Mouse (Mus musculus) limb, embryonic 14.5 days (tissue): Measurements from ENCODE around the gene Trim9. TPM values are rescaled to one million over a fixed set of nuclear protein-coding genes. Genes with fewer than 3 reads are reported as not detected.

Source experiments
- ATAC-seq: fragments of 200-750 bp; cut with Nextera tagmentation; 2 replicates; pipeline ENCODE4 v1.8.0; 2017; ENCODE audit warnings: low read depth, moderate number of reproducible peaks, moderate TSS enrichment; ENCODE audit not compliant: low FRiP score
- DNase-seq: peaks from one replicate; pipeline ENCODE4 v3.0.0-alpha.2; 2015; ENCODE audit warnings: low spot score
- H3K27ac ChIP-seq: fragments of 300-500 bp; sonication (generic); replicated peaks from 2 replicates; pipeline ENCODE4 v1.5.1; 2014; ENCODE audit warnings: low read depth, mild to moderate bottlenecking, low read length, moderate library complexity, mixed read lengths
- H3K27me3 ChIP-seq: fragments of 300-500 bp; sonication (generic); 2 replicates; pipeline ENCODE4 v1.6.1; 2014; ENCODE audit warnings: low read length, mixed read lengths; ENCODE audit not compliant: control insufficient read depth, insufficient read depth
- H3K36me3 ChIP-seq: fragments of 300-500 bp; sonication (generic); 2 replicates; pipeline ENCODE4 v1.6.1; 2014; ENCODE audit warnings: mild to moderate bottlenecking, low read length, moderate library complexity, mixed read lengths; ENCODE audit not compliant: control insufficient read depth, insufficient read depth
- H3K4me1 ChIP-seq: fragments of 300-500 bp; sonication (generic); 2 replicates; pipeline ENCODE4 v1.6.1; 2014; ENCODE audit warnings: antibody characterized with exemption, low read length, mixed read lengths; ENCODE audit not compliant: control insufficient read depth, insufficient read depth
- H3K4me2 ChIP-seq: fragments of 300-500 bp; sonication (generic); replicated peaks from 2 replicates; pipeline ENCODE4 v1.6.1; 2014; ENCODE audit warnings: low read depth, mild to moderate bottlenecking, low read length, moderate library complexity; ENCODE audit not compliant: severe bottlenecking
- H3K4me3 ChIP-seq: fragments of 300-500 bp; sonication (generic); replicated peaks from 2 replicates; pipeline ENCODE4 v1.5.1; 2014; ENCODE audit warnings: low read length
- H3K9ac ChIP-seq: fragments of 300-500 bp; sonication (generic); 2 replicates; pipeline ENCODE4 v1.6.1; 2014; ENCODE audit warnings: mild to moderate bottlenecking, low read depth, low read length, moderate library complexity; ENCODE audit not compliant: severe bottlenecking
- H3K9me3 ChIP-seq: fragments of 300-500 bp; sonication (generic); 2 replicates; pipeline ENCODE4 v1.6.1; 2016; ENCODE audit warnings: low read length; ENCODE audit not compliant: control insufficient read depth
- POLR2A ChIP-seq: fragments of 200-500 bp; IDR thresholded peaks from 2 replicates; pipeline ENCODE4 v1.8.0; 2012; ENCODE audit warnings: inconsistent platforms, mild to moderate bottlenecking, moderate library complexity, borderline replicate concordance; ENCODE audit not compliant: insufficient read depth, insufficient read length; ENCODE audit errors: extremely low read depth
- WGBS: fragments of 180-500 bp; shearing (Covaris S2); extraction: QIAGEN DNeasy Blood & Tissue Kit; methylation state at CpG from one replicate; pipeline ENCODE4 v1.1.7; 2014; 5-methylcytosine and 5-hydroxymethylcytosine counted together
- polyA plus RNA-seq, 2 experiments: library from polyadenylated mRNA; depleted of rRNA in 1 of 2; stranded (reverse) in 1 of 2; unstranded in 1 of 2; fragments of >200 nt; fragmentation: Nextera tagmentation in 1 of 2; extraction: Ambion mirVana in 1 of 2; gene quantifications; 2 replicates each; pipeline versions ENCODE4 v1.2.1 to v1.2.3; 2012 to 2014

Trim9 gene
- polyA plus RNA-seq, 2 experiments: 0.95 to 1.0 TPM

DNA sequence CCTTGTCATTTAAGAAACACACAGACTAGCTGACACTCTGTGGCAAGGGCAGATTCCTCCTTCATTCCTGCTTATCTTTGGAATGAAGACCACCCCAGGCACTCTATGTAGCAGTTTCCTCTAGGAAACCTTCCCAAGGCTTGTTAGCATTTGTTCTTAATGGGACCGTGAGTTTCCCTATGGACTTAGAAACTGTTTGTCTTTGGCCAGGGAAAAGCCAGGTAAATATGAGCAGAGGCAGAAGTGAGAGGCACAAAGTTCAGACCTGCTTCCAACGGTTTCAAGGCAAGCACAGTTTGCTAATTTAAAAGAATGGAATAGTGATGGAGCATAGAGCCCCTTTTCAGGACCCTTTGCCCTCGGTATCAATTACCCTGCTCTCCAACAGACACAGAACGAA is 124.1 kb downstream of the Trim9 start:
- Histone ChIP-seq H3K4me2 (no peak overlapping the region), H3K36me3 (no peaks in the 10 kb centered on the region), H3K27ac (no peak overlapping the region), H3K4me3 (no peak overlapping the region), H3K4me1 (peaks cover 8% of the 10 kb centered on the region), H3K9ac (no peak overlapping the region), H3K9me3 (no peaks in the 10 kb centered on the region), H3K27me3 (no peaks in the 10 kb centered on the region)
- 74% methylated on average over 4 of the region's 4 CpGs for WGBS
- DNase-seq (no peak), ATAC-seq (no peak)
- no peak for TF ChIP-seq POLR2A

DNA sequence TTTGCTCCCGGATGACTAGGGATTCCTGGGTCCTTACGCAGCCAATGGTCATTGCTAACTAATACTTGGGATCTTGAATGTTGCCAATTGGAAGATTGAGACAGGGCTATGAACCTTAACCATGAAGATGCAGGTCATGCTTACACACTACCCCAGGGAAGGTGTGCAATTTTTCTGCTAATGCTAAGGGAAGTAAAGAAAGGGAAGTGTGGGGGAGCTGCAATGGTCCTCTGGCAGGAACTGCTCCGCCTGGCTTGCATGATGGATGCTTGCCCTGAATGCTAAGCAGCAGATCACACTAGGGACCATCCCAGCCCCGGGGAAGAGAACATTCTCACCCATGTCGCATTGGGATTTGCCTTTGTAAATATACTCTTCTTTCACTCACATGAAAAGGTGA is 126.0 kb downstream of the Trim9 start:
- no peaks in the 10 kb centered on the region for H3K36me3 ChIP-seq
- TF ChIP-seq POLR2A: no peak
- ATAC-seq (no peak), DNase-seq (no peak)
- H3K9ac ChIP-seq: no peak overlapping the region
- H3K4me1 ChIP-seq: peaks cover 2% of the 10 kb centered on the region
- H3K27me3 ChIP-seq: no peaks in the 10 kb centered on the region
- H3K4me3 ChIP-seq: no peak overlapping the region
- H3K4me2 ChIP-seq: no peak overlapping the region
- H3K27ac ChIP-seq: no peak overlapping the region
- WGBS: 78% methylated on average over 5 of the region's 5 CpGs
- no peaks in the 10 kb centered on the region for H3K9me3 ChIP-seq

DNA sequence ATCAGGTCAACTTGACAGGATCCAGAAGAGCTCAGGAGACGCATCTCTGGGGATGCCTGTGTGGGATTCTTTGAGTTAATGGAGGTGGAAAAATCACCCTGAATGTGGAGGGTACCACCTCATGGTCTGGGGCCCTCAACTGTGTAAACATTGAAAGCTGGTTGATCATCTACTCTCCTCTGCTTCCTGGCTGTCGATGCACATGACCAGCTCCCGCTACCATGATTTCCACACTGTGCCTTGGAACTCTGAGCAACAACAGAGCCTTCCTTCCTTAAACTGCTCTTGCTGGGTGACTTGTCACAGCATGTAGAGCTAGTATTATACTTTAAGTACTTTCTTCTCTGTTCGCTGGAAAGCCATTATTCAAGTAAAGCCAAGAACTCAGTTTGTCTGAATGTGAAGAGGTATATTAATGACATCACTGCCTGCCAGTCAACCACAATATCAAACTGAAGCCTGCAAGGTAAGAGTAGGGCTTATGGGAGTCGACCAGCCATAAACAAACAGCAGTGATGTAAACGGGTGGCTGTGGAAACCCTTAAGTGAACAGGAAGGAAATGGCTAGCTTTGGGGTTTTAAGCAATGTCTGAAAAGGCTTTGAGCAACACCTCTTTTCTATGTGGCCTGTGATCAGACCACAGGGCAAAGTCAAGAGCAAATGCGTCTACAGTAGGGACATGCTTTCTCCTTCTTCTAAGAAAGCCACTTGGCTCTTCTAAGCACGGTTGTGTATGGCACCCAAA is 128.4 kb downstream of the Trim9 start:
- ATAC-seq (no peak), DNase-seq (no peak)
- Histone ChIP-seq H3K9ac (no peak overlapping the region), H3K4me1 (no peaks in the 10 kb centered on the region), H3K27ac (no peak overlapping the region), H3K27me3 (no peaks in the 10 kb centered on the region), H3K36me3 (no peaks in the 10 kb centered on the region), H3K9me3 (no peaks in the 10 kb centered on the region), H3K4me3 (no peak overlapping the region), H3K4me2 (no peak overlapping the region)
- TF ChIP-seq POLR2A: no peak
- 78% methylated on average over 8 of the region's 8 CpGs for whole genome bisulfite sequencing

DNA sequence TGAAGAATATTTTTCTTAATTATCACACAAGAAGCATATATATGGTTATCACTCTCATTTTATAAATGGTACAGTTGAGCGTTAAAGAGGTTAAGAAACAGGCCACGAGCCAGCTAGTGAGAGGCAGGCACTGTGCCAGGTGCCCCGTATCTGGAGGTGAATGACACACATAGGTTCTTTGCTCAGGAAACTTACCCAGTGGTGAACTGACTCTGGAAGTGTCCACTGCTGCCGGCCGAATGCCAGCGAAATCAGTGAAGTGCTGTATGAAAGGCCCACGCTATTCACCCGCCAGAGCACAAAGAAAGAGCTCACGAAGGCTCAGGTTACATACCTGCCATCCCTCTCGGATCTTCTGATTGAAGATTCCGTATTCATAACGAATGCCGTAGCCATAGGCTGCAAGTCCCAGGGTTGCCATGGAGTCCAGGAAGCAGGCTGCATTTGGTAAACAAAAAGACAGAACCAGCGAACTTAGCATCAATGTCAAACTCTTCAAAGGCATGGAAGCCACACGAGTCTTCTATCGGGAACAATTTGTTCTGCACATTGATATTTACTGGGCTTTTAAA is 131.1 kb downstream of the Trim9 start:
- H3K9ac ChIP-seq: no peak overlapping the region
- no peaks in the 10 kb centered on the region for H3K36me3 ChIP-seq
- no peak for TF ChIP-seq POLR2A
- ATAC-seq (no peak), DNase-seq (no peak)
- no peak overlapping the region for H3K4me2 ChIP-seq
- H3K27me3 ChIP-seq: no peaks in the 10 kb centered on the region
- no peak overlapping the region for H3K4me3 ChIP-seq
- no peaks in the 10 kb centered on the region for H3K9me3 ChIP-seq
- no peak overlapping the region for H3K27ac ChIP-seq
- no peaks in the 10 kb centered on the region for H3K4me1 ChIP-seq
- WGBS: 67% methylated on average over 16 of the region's 16 CpGs

DNA sequence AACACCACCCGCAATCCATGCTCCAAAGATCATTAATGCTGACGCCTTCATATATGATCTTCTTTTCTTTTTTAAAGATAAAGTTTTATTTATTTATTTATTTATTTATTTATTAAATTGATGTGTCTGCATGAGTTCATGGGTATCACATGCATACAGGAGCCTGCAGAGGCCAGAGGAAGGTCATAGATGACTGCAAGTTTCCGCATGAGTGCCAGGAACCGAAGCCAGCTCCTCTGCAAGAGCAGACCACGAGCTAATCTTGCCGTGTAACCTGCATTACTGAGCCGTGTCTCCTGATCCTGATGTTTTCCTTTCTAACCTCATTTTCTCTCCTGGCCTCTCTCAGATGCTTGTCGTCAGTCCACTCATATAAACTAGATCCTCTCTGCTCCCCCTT is 133.1 kb downstream of the Trim9 start:
- Histone ChIP-seq H3K4me2 (no peak overlapping the region), H3K4me1 (no peaks in the 10 kb centered on the region), H3K9ac (no peak overlapping the region), H3K9me3 (no peaks in the 10 kb centered on the region), H3K27me3 (no peaks in the 10 kb centered on the region), H3K27ac (no peak overlapping the region), H3K36me3 (no peaks in the 10 kb centered on the region), H3K4me3 (no peak overlapping the region)
- 82% methylated on average over 8 of the region's 8 CpGs for WGBS
- DNase-seq (no peak), ATAC-seq (no peak)
- TF ChIP-seq POLR2A: no peak
